Mouse (Mus musculus) lung, postnatal 0 days (tissue): ENCODE measurements at regions not wholly inside any gene's neighbourhood (a gene's known extent, or its start where the extent isn't known, plus 50 kb on each side); places are given as distances from the start of the nearest gene placed in this dataset.
A peak's percentile ranks its signal among the peaks of the same experiment; 100 is the strongest.

Source experiments
- ATAC-seq: fragments of 200-750 bp; cut with Nextera tagmentation; 2 replicates; pipeline ENCODE4 v1.8.0; 2017; ENCODE audit warnings: moderate library complexity
- DNase-seq: peaks from one replicate; pipeline ENCODE4 v3.0.0-alpha.2; 2016; ENCODE audit warnings: low spot score
- H3K27ac ChIP-seq: fragments of 300-500 bp; sonication (generic); 2 replicates; pipeline ENCODE4 v1.5.1; 2014; ENCODE audit warnings: antibody characterized with exemption, mild to moderate bottlenecking, low read length, mixed read lengths
- H3K27me3 ChIP-seq: fragments of 300-500 bp; sonication (generic); replicated peaks from 2 replicates; pipeline ENCODE4 v1.6.1; 2014; ENCODE audit warnings: low read length, mixed read lengths; ENCODE audit not compliant: insufficient read depth
- H3K36me3 ChIP-seq: fragments of 300-500 bp; sonication (generic); 2 replicates; pipeline ENCODE4 v1.6.1; 2014; ENCODE audit warnings: low read length, mixed read lengths; ENCODE audit not compliant: insufficient read depth
- H3K4me1 ChIP-seq: fragments of 300-500 bp; sonication (generic); 2 replicates; pipeline ENCODE4 v1.6.1; 2014; ENCODE audit warnings: antibody characterized with exemption, low read depth, low read length, mixed read lengths; ENCODE audit not compliant: insufficient read depth
- H3K4me2 ChIP-seq: fragments of 300-500 bp; sonication (generic); replicated peaks from 2 replicates; pipeline ENCODE4 v1.6.1; 2014; ENCODE audit warnings: low read depth, mild to moderate bottlenecking, low read length, moderate library complexity, mixed read lengths
- H3K4me3 ChIP-seq: fragments of 300-500 bp; sonication (generic); 2 replicates; pipeline ENCODE4 v1.5.1; 2014; ENCODE audit warnings: low read depth, low read length
- H3K9ac ChIP-seq: fragments of 300-500 bp; sonication (generic); replicated peaks from 2 replicates; pipeline ENCODE4 v1.6.1; 2014; ENCODE audit warnings: low read depth, mild to moderate bottlenecking
- H3K9me3 ChIP-seq: fragments of 300-500 bp; sonication (generic); 2 replicates; pipeline ENCODE4 v1.6.1; 2016; ENCODE audit warnings: low read length, mixed read lengths
- CTCF ChIP-seq: IDR thresholded peaks from 2 replicates; pipeline ENCODE4 v1.5.1; 2016; ENCODE audit warnings: antibody characterized with exemption, mild to moderate bottlenecking
- EP300 ChIP-seq: IDR thresholded peaks from 2 replicates; pipeline ENCODE4 v1.6.1; 2016; ENCODE audit warnings: antibody characterized with exemption, mild to moderate bottlenecking, control low read depth
- WGBS: fragments of 180-500 bp; shearing (Covaris S2); extraction: QIAGEN DNeasy Blood & Tissue Kit; methylation state at CpG from one replicate; pipeline ENCODE4 v1.1.7; 2014; 5-methylcytosine and 5-hydroxymethylcytosine counted together

DNA sequence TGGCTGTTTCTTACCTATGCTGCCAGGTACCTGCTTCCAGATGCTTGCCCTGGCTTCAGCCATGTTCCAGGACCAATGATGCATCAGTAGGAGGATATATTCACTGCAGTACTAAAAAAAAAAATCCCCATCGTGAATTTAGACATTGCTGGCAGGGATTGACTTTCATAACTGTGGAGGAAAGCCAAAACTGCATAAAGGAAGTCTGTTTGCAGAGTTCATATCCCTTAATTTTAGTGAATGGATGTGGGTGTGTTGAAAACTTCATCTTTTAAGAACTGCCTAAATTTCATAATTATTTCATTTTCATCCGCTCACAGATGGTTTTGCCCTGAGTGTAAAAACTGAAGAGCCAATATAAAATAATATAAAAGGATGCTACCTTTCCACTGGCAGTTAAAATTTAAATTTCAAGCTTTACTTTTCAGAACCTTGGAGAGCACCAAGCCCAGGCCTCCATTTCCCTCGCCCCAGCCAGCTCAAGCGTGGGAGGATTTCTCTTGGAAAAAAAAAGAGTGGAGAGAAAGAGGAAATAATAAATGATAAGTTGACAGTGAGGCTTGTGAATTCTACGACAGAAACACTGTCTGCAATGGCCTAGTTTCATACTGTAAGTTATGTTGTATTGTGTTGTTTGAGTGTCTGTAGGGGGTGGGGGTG is 50.3 kb upstream of the Akt3 start:
- 14% methylated on average over 5 of the region's 5 CpGs for WGBS
- peak; percentile 41 for DNase-seq

More for the DNA sequence above, 50.3 kb upstream of the Akt3 start:
- no peak for ATAC-seq
- Histone ChIP-seq H3K36me3 (no peaks in the 10 kb centered on the region), H3K4me3 (no peak overlapping the region), H3K4me1 (no peaks in the 10 kb centered on the region), H3K27me3 (no peaks in the 10 kb centered on the region), H3K9me3 (no peaks in the 10 kb centered on the region), H3K4me2 (no peak overlapping the region), H3K9ac (no peak overlapping the region), H3K27ac (no peak overlapping the region)
- TF ChIP-seq EP300 = no peak
- TF ChIP-seq CTCF = no peak
